Mouse (Mus musculus): ENCODE results near the gene Ccr5. TPM values are rescaled to one million over a fixed set of nuclear protein-coding genes. Genes with fewer than 3 reads are reported as not detected.

Gene Ccr5
- polyA plus RNA-seq, 1 experiment from 2014 or later, result 1.4 TPM

DNA sequence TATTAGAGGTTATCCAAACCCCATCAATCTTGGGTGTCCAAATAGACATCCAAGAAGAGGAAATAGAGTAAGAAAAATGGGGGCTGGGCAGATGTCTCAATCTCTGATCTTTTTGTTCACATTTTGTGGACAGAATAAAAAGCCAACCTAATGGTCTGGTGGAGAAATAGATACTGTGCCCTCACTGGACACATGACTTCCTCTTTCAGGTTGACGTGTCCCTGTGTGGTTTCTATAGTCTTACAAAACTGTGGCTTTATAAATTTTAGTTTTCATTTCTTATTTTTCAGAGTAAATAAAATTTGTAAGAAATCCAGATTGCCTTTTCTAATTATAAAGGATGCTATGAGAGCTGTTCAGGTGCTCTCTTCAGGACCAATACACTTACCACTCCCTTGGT lies 22.3 kb downstream of the Ccr5 start:
- Histone ChIP-seq H3K36me3 (no peaks in the 10 kb centered on the region), H3K9ac (no peak overlapping the region), H3K4me1 (replicated peaks) (peaks cover 9% of the 10 kb centered on the region), H3K4me2 (no peak overlapping the region), H3K4me3 (replicated peaks) (no peak overlapping the region), H3K27ac (no peak overlapping the region), H3K9me3 (replicated peaks) (no peaks in the 10 kb centered on the region), H3K27me3 (no peaks in the 10 kb centered on the region)
- ATAC-seq (ENCODE audit: low read depth) (no peak), DNase-seq (no peak)
- 11% methylated on average over 1 of the region's 1 CpGs for WGBS (ENCODE audit: insufficient replicate concordance)

DNA sequence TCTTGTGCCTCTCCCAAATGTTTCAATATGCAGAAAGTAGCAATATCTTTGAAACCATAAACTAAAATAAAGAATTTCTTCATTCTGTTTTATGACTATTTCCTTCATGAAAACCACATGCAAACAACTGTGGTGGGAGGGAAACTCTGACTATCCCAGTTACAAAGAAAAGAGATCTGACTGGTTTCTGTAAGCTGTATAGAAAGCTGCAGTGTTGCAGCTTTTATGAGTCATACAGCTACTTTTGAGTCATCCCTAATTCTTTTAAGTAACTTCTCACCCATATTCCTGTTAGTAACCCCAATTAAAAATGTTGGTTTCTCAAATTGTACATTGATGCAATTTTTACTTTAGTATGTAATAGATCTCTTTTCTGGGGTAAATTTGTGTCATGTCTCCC lies 25.0 kb downstream of the Ccr5 start:
- H3K4me3 ChIP-seq (replicated peaks), result no peak overlapping the region

More for the DNA sequence above, 25.0 kb downstream of the Ccr5 start:
- Histone ChIP-seq H3K36me3 (no peaks in the 10 kb centered on the region), H3K4me2 (no peak overlapping the region), H3K27me3 (no peaks in the 10 kb centered on the region), H3K9ac (no peak overlapping the region), H3K27ac (no peak overlapping the region), H3K9me3 (replicated peaks) (no peaks in the 10 kb centered on the region), H3K4me1 (replicated peaks) (no peaks in the 10 kb centered on the region)
- DNase-seq (no peak), ATAC-seq (ENCODE audit: low read depth) (no peak)

Other genes starting within 250 kb of the Ccr5 start
- 1.7 and 1.9 TPM in 2 replicates for gene Ccr1, start 152.9 kb upstream of the Ccr5 start, polyA plus RNA-seq (2015; fragmentation: Nextera tagmentation; extraction: Ambion mirVana)
- gene Ccr1l1, start 143.1 kb upstream of the Ccr5 start, polyA plus RNA-seq (2015; fragmentation: Nextera tagmentation; extraction: Ambion mirVana), result not detected in 2 replicates
- 0.10 and 0.12 TPM in 2 replicates for gene Ccr3, start 99.6 kb upstream of the Ccr5 start, polyA plus RNA-seq (2015; fragmentation: Nextera tagmentation; extraction: Ambion mirVana)
- gene Ccr2, start 19.6 kb upstream of the Ccr5 start, polyA plus RNA-seq (2015; fragmentation: Nextera tagmentation; extraction: Ambion mirVana), result 3.9 and 4.5 TPM in 2 replicates
- gene 2010315B03Rik, start 191.2 kb downstream of the Ccr5 start, polyA plus RNA-seq (2015; fragmentation: Nextera tagmentation; extraction: Ambion mirVana), result 3.9 and 4.7 TPM in 2 replicates

Data from liver, embryonic 13.5 days (tissue).